Mouse (Mus musculus): ENCODE data around the gene Klf4. TPM values are rescaled to one million over a fixed set of nuclear protein-coding genes. Genes with fewer than 3 reads are reported as not detected.

Klf4 gene
- polyA plus RNA-seq (2015; fragmentation: Nextera tagmentation; extraction: Ambion mirVana) = 5.1 and 5.8 TPM in 2 replicates

DNA sequence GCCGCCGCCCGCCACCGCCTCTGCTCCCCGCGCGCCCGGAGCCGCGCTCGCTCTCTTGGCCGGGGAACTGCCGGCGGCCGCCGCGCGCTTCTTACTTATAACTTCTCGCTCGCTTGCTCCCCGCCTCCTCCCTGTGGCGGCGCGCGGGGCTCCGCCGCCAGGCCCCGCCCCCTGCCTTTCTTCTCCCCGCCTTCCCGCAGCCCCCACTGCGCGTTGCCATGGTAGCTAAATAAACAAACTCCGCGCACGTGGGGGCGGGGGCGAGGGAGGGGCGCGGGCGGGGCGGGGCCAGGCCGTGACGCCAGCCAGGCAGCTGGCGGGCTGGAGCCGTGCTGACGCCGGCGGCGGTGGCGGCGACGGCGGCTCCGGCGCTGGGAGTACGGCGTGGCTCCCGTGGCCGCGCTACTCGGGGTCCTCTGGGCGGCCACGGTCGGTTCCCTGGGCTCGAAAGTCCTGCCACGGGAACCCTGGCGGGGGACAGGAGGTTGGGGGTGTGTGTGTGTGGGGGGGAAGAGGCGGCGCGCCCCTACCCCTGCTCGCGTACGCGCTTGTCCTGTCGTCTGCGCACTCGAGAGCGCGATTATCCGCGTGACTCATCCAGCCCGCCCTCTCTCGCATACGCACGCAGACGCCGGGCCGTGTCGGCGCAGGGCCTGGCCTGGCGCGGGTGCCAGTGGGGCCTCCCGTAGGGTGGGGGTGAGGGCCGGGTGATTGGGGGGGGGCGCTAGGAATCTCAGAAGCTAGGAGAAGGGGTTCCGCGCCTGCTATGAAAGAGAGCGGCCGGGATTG, at the start of gene Klf4:
TSS of gene Klf4 (minus strand) at position 60 of the 789 bp plus-strand sequence.
- Histone ChIP-seq H3K36me3 (no peaks in the 10 kb centered on the region), H3K27me3 (no peaks in the 10 kb centered on the region), H3K27ac (peak within 1 kb of the TSS; percentile 90), H3K4me3 (peak within 1 kb of the TSS; percentile 55), H3K9ac (peak within 1 kb of the TSS; percentile 72), H3K4me1 (replicated peaks) (peaks cover 29% of the 10 kb centered on the region), H3K4me2 (peak within 1 kb of the TSS; percentile 97), H3K9me3 (replicated peaks) (no peaks in the 10 kb centered on the region)
- ATAC-seq (replicated peaks; ENCODE audit: insufficient number of reproducible peaks, insufficient read depth, low FRiP score, low read depth) = peak; percentile 90
- under 1% methylated on average over 67 of the region's 99 CpGs for WGBS

DNA sequence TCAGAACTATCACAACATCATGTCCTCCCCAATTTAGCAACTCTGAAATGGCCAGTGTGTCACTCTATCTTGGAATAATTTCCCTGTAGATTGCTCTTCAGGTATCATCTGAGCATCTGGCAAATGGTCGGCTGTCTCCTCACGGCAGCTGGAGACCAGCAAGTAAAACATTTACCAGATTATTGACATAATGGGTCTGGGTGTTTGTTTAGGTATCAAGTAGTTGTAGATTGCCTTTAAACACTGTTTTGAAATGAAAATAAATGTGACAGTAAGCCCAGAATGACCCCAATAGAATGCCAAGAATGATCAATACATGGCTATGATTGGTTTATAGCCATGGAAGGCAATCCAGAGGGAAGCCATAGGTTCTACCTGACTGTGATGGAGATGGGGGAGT, 39.2 kb upstream of the Klf4 start:
- Histone ChIP-seq H3K4me2 (no peak overlapping the region), H3K36me3 (no peaks in the 10 kb centered on the region), H3K9ac (no peak overlapping the region), H3K27me3 (no peaks in the 10 kb centered on the region), H3K27ac (no peak overlapping the region), H3K9me3 (replicated peaks) (no peaks in the 10 kb centered on the region), H3K4me1 (replicated peaks) (no peaks in the 10 kb centered on the region), H3K4me3 (no peak overlapping the region)
- ATAC-seq (replicated peaks; ENCODE audit: insufficient number of reproducible peaks, insufficient read depth, low FRiP score, low read depth) = no peak
- 84% methylated on average over 2 of the region's 2 CpGs for WGBS

- H3K36me3 ChIP-seq = no peaks in the 10 kb centered on the region
Measured at GRCm38 (mm10) chr4:55567986-55568385, 35.7 kb upstream of the Klf4 start.

GRCm38 (mm10) chr4:55567575-55567974, 35.3 kb upstream of the Klf4 start:
- Histone ChIP-seq H3K4me2 (no peak overlapping the region), H3K36me3 (no peaks in the 10 kb centered on the region), H3K9ac (no peak overlapping the region), H3K9me3 (replicated peaks) (no peaks in the 10 kb centered on the region), H3K27me3 (no peaks in the 10 kb centered on the region), H3K4me3 (no peak overlapping the region), H3K27ac (no peak overlapping the region), H3K4me1 (replicated peaks) (no peaks in the 10 kb centered on the region)
- 84% methylated on average over 5 of the region's 5 CpGs for WGBS
- no peak for ATAC-seq (replicated peaks; ENCODE audit: insufficient number of reproducible peaks, insufficient read depth, low FRiP score, low read depth)

More at GRCm38 (mm10) chr4:55567986-55568385, 35.7 kb upstream of the Klf4 start:
- WGBS = 79% methylated on average over 9 of the region's 9 CpGs
- Histone ChIP-seq H3K9me3 (replicated peaks) (no peaks in the 10 kb centered on the region), H3K4me2 (no peak overlapping the region), H3K27ac (no peak overlapping the region), H3K27me3 (no peaks in the 10 kb centered on the region), H3K9ac (no peak overlapping the region), H3K4me3 (no peak overlapping the region), H3K4me1 (replicated peaks) (no peaks in the 10 kb centered on the region)
- no peak for ATAC-seq (replicated peaks; ENCODE audit: insufficient number of reproducible peaks, insufficient read depth, low FRiP score, low read depth)

DNA sequence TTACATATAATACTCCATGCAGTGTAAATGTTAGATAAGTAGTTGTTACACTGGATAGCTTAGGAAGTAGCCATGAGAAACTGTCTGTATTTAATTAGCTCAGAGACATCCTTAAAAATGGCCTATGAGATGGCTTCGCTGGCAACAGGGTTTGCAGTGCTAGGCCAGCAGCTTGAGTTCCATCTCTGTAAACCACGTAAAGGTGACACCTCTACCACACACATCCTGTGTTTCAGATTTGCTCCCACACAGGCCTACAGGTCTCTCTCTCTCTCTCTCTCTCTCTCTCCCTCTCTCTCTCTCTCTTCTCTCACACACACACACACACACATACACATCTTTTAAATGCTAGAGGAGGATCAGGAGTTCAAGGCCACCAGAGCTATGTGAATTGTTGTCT, 32.1 kb upstream of the Klf4 start:
- Histone ChIP-seq H3K27me3 (no peaks in the 10 kb centered on the region), H3K9me3 (replicated peaks) (no peaks in the 10 kb centered on the region), H3K4me2 (no peak overlapping the region), H3K4me3 (no peak overlapping the region), H3K36me3 (no peaks in the 10 kb centered on the region), H3K4me1 (replicated peaks) (no peaks in the 10 kb centered on the region), H3K9ac (no peak overlapping the region), H3K27ac (no peak overlapping the region)
- 75% methylated on average over 2 of the region's 2 CpGs for WGBS
- no peak for ATAC-seq (replicated peaks; ENCODE audit: insufficient number of reproducible peaks, insufficient read depth, low FRiP score, low read depth)

GRCm38 (mm10) chr4:55563050-55563449, 30.8 kb upstream of the Klf4 start:
- no peak overlapping the region for H3K27ac ChIP-seq
- no peak overlapping the region for H3K4me3 ChIP-seq
- 49% methylated on average over 8 of the region's 8 CpGs for WGBS
- no peaks in the 10 kb centered on the region for H3K36me3 ChIP-seq
- H3K4me1 ChIP-seq (replicated peaks) = no peaks in the 10 kb centered on the region
- H3K9ac ChIP-seq = no peak overlapping the region
- H3K9me3 ChIP-seq (replicated peaks) = no peaks in the 10 kb centered on the region
- no peak overlapping the region for H3K4me2 ChIP-seq
- no peak for ATAC-seq (replicated peaks; ENCODE audit: insufficient number of reproducible peaks, insufficient read depth, low FRiP score, low read depth)
- H3K27me3 ChIP-seq = no peaks in the 10 kb centered on the region

DNA sequence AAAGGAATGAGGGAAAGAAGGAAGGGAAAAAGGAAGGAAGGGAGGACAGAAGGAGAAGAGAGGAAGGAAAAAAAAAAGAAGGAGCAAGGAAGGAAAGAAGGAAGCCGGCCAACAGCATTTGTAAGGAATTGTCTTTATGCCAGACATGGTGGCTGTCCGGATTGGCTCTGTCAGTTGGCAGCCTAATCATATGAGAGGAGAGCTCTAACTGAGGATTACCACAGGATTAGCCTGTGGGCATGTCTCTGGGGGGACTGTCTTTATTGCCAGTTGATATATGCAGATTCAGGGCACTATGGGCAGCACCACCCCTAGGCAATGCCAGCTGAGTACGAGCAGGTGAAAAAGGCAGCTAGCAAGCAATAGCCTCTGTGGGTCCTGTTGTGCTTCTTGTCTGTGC, 29.8 kb upstream of the Klf4 start:
- 72% methylated on average over 3 of the region's 3 CpGs for WGBS
- H3K27ac ChIP-seq = no peak overlapping the region
- H3K4me1 ChIP-seq (replicated peaks) = no peaks in the 10 kb centered on the region
- H3K9me3 ChIP-seq (replicated peaks) = no peaks in the 10 kb centered on the region
- no peak overlapping the region for H3K9ac ChIP-seq
- no peaks in the 10 kb centered on the region for H3K27me3 ChIP-seq
- no peaks in the 10 kb centered on the region for H3K36me3 ChIP-seq
- no peak for ATAC-seq (replicated peaks; ENCODE audit: insufficient number of reproducible peaks, insufficient read depth, low FRiP score, low read depth)
- no peak overlapping the region for H3K4me3 ChIP-seq
- H3K4me2 ChIP-seq = no peak overlapping the region

DNA sequence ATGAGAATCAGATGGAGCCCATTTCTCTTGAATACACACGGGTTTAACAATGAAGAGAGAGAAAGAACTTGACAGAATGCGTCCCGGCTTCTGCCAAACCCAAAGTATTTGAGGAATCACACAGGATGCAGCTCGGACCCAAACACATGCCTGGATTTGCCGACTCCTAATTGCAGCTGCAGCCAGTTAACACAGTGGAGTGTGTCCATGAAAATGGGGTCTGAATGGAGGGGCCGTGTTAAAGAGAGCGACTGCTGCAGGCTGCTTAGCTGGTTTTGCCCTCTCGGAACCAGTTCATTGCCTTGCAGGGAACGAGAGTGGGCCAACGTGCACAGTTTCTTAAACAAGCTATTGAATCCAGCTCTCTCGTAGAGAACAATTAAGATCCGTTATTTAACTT, 14.6 kb upstream of the Klf4 start:
- H3K9me3 ChIP-seq (replicated peaks) = no peaks in the 10 kb centered on the region
- no peak overlapping the region for H3K4me3 ChIP-seq
- no peak for ATAC-seq (replicated peaks; ENCODE audit: insufficient number of reproducible peaks, insufficient read depth, low FRiP score, low read depth)
- H3K36me3 ChIP-seq = no peaks in the 10 kb centered on the region
- WGBS = 86% methylated on average over 12 of the region's 12 CpGs
- H3K4me1 ChIP-seq (replicated peaks) = peaks cover 10% of the 10 kb centered on the region
- no peak overlapping the region for H3K27ac ChIP-seq
- H3K27me3 ChIP-seq = no peaks in the 10 kb centered on the region
- H3K4me2 ChIP-seq = no peak overlapping the region
- H3K9ac ChIP-seq = no peak overlapping the region

- Histone ChIP-seq H3K9ac (no peak overlapping the region), H3K4me3 (no peak overlapping the region), H3K27me3 (no peaks in the 10 kb centered on the region), H3K36me3 (no peaks in the 10 kb centered on the region), H3K9me3 (replicated peaks) (no peaks in the 10 kb centered on the region), H3K4me2 (no peak overlapping the region), H3K27ac (no peak overlapping the region), H3K4me1 (replicated peaks) (peaks cover 31% of the 10 kb centered on the region)
- 42% methylated on average over 2 of the region's 2 CpGs for WGBS
- no peak for ATAC-seq (replicated peaks; ENCODE audit: insufficient number of reproducible peaks, insufficient read depth, low FRiP score, low read depth)
Measured at GRCm38 (mm10) chr4:55542753-55543152, 10.5 kb upstream of the Klf4 start.

DNA sequence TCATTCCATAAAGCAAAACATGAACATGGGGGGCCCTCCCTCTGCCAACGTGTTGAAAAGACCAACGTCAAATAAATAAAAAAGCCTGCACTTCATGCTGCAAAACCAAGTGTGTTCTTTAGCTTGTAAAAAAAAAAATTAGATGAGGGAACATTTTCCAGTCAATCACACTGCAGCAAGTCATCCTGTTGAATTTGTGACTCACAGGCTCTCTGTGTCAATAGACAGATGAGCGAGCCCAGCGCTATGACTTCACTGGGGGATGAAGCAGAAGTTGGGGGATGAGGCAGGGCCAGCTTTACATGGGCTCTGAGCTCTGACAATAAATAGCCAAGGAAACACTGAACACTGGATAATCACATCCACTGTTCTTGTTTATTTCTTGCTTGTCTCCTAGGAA, 9.4 kb upstream of the Klf4 start:
- H3K36me3 ChIP-seq = no peaks in the 10 kb centered on the region
- no peak overlapping the region for H3K4me2 ChIP-seq
- no peaks in the 10 kb centered on the region for H3K27me3 ChIP-seq
- ATAC-seq (replicated peaks; ENCODE audit: insufficient number of reproducible peaks, insufficient read depth, low FRiP score, low read depth) = no peak
- WGBS = 50% methylated on average over 4 of the region's 4 CpGs
- no peaks in the 10 kb centered on the region for H3K9me3 ChIP-seq (replicated peaks)
- 0 out of 2 replicates have a peak overlapping the region, but pooled peaks have one; percentile 12 for H3K27ac ChIP-seq
- H3K4me1 ChIP-seq (replicated peaks) = peaks cover 31% of the 10 kb centered on the region
- no peak overlapping the region for H3K4me3 ChIP-seq
- H3K9ac ChIP-seq = no peak overlapping the region

DNA sequence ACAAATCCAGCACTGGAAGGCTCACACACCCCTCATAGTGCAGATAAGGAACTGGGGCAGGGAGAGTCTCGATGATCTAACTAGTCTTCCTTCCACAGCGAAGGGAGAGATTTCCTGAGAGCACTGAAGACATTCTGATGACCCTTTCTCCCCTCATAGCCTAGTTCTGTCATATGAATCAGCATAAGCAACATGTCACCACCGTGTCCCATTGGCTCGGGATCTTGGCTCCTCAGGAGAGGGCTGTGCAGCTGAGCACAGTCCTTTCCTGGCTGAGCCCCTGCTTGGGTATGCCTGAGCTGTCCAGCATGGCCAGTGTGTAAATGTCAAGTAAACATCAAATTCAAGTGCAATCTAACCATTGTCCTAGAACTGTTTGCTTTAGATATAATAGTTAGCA, 9.0 kb upstream of the Klf4 start:
- Histone ChIP-seq H3K9me3 (replicated peaks) (no peaks in the 10 kb centered on the region), H3K9ac (no peak overlapping the region), H3K27me3 (no peaks in the 10 kb centered on the region), H3K4me1 (replicated peaks) (peaks cover 31% of the 10 kb centered on the region), H3K27ac (0 out of 2 replicates have a peak overlapping the region, but pooled peaks have one; percentile 12), H3K4me2 (no peak overlapping the region), H3K4me3 (no peak overlapping the region), H3K36me3 (no peaks in the 10 kb centered on the region)
- 25% methylated on average over 4 of the region's 4 CpGs for WGBS
- ATAC-seq (replicated peaks; ENCODE audit: insufficient number of reproducible peaks, insufficient read depth, low FRiP score, low read depth) = peak; percentile 22; the same call in 1 of the 2 replicates

GRCm38 (mm10) chr4:55535012-55535411, 2.7 kb upstream of the Klf4 start:
- ATAC-seq (replicated peaks; ENCODE audit: insufficient number of reproducible peaks, insufficient read depth, low FRiP score, low read depth) = no peak
- Histone ChIP-seq H3K27me3 (no peaks in the 10 kb centered on the region), H3K36me3 (no peaks in the 10 kb centered on the region), H3K27ac (no peak overlapping the region), H3K9ac (no peak overlapping the region), H3K4me3 (no peak overlapping the region), H3K9me3 (replicated peaks) (no peaks in the 10 kb centered on the region), H3K4me2 (no peak overlapping the region), H3K4me1 (replicated peaks) (peaks cover 24% of the 10 kb centered on the region)

Data from heart, embryonic 15.5 days (tissue).